Mouse (Mus musculus) regulatory T cell (primary cell): ENCODE results near the gene Il4i1.

Experiments
- in situ Hi-C: fragments of 300-600 bp; cut with MboI, MseI; formaldehyde crosslinking; loops from one replicate; pipeline ENCODE4 v1.15.1; 2025; ENCODE audit warnings: high pct_unique_total_duplicates

Gene Il4i1

DNA sequence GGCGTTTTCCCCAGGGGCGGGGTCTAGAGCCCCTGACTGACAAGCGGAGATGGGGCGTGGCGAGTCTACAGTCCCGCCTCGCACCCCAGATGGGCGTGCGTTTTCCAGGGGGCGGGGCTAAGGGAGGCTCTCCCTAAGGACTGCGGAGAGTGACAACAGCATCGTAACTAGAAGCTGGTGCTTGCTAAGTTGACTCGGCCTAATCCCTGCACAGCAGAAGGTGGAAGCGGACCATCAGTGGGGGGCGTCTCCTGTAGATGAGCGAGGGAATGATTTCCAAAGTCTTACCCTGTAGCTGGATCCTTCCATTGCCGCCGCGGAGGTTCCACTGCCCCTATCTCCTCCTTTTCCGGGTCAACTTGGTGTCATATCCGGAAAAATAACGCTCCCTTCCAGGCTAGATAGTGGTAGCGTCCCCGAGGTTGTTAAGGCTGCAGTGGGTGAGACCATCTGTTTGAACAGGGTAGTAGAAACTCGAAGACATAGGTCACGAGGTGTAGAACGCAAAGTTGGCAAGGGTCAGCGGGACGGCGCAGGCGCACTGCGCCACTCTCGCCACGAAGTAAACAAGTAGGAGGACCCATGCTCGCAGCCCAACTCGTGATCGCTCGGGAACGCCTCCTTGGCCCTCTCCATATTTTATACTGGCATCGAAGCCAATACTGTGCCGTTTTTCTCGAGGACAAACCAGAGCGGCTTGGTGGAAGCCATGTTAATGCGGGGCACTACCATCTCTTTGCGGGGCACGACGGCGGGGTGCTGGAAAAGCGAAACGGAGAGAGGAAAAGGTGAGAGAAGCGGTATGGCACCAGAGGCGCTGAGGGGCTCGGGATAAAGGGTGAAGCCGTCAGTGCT, 32.6 kb downstream of the Il4i1 start, which contains the start of the genes Akt1s1 and Tbc1d17:
TSS of gene Akt1s1 (plus strand) at position 431 of the 855 bp plus-strand sequence.
TSS of gene Tbc1d17 (minus strand) at position 519 of the 855 bp plus-strand sequence.
- in situ Hi-C loops: no loop called here

DNA sequence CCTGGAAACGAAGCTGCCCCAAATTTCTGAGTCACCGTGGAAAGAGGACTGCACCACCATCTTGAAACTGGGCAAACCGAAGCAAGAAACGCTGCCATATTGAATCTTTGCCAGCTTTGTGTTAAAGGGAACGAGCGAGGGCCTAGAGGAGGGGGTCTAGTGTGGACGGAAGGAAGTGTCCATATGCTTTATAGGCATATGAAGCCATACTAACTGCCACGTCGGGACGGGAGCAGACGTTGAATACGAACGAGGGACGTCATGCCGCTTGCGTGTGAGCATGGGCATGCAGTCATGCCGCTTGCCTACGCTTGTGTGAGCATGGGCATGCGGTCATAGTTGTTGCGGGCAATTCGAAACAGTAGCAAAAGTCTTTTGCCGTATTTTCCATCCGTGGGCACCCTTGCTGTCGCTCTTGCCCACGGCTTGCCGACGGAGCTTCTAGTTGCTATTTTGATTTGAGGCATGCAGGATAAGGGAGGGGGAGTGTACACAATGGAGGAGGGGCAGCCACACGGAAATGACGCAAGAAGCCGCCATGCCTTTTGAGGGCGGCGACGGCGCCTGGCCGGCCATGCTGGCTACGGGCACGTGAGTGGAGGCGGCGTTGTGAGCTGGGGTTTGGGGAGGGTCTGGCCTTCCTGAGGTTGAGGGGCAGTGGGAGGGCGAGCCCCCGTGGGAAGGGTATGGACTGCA, 33.4 kb downstream of the Il4i1 start:
- in situ Hi-C loops: loop anchor here (10.0 kb wide), 1 partner anchor 275 kb away; the partner anchor contains the start of genes Rpl13a and Rps11

DNA sequence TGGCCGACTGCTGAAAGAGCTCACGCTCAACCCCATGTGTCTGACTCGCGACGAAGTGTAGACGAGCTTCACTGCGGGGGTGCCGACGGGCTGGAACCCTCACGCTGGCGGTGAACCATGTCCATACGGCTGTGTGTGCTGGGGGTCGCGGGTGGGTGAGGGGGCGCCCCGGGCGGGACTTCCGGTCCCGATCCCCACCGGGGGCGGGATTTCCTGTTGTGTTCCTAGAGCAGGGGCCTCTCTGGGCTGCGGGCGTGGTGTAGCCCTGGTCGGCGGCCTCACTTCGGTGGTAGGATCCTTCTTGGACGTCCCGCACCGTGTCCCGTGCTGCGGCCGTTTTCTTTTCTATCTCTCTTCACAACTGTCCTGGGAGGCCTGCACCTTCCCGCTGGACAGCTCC, 34.0 kb downstream of the Il4i1 start:
- in situ Hi-C loops: loop anchor here (10.0 kb wide), 1 partner anchor 275 kb away; the partner anchor contains the start of genes Rpl13a and Rps11

DNA sequence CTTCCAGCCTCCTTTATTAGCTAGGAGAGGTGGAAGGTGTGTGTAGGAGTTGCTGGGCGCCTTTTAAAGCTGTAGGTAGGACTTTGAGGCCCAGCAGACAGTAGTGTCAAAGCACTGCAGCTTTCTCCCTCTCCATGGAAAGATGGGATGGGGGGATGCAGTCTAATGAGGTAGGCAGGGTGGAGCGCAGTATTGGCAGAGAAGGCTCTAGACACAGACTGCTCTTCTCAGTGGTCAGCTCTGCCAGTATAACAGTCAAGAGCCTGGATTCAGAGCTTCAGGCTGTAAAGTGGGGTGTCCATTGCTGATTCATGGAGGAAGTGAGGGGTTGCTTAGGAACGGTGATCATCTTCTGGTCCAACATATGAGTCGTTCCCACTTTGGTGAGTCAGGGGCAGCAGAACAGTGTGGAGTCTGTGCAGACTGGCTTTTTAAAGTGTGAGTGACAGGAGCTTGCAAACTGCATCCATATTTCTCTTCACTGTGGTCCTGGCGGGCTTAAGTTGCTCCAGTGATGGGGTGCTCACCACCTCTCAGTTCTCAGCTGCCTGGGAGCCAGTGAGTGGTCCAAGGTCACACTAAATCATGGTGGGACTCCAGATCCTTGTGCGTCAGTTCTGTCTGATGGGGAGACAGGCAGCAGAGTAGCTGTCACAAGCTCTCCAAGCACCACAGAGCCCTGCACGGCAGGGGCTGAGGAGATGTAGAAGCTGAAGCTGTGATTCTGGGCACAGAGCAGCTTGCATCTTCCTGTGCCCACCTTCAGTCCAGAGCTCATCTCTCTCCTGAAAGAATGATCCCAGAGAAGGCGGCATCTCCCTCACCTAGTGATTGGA, 34.8 kb downstream of the Il4i1 start:
- in situ Hi-C loops: loop anchor here (10.0 kb wide), 1 partner anchor 274 kb away; the partner anchor contains the start of genes Rpl13a and Rps11

DNA sequence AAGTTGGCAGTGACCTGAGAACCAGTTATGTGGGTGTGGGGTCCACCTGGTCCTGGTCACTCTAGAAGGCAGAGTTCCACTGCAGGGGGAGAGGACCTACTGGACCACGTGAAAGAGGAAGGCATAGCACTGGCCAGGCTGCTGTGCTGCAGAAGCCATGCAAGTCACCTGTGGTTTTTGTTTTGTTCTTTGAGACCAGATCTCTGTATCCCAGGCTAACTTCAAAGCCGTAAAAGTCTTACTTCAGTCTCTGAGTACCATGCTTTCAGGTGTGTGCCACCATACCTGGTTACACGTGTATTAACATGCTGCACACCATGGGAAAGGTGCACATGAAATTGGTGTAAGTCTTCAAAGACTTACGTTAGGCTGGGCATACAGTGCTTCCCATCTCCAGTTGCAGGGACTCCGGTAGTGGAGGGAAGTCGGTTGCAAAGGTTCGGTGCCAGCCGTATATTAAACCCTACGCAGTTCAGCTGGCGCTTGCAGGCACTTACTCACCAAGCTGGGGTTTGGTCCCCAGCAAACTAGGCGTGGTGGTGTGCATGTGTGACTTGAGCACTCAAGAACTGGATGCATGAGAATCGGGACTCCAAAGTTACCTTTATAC, 35.5 kb downstream of the Il4i1 start:
- in situ Hi-C loops: loop anchor here (10.0 kb wide), 1 partner anchor 273 kb away; the partner anchor contains the start of genes Rpl13a and Rps11

DNA sequence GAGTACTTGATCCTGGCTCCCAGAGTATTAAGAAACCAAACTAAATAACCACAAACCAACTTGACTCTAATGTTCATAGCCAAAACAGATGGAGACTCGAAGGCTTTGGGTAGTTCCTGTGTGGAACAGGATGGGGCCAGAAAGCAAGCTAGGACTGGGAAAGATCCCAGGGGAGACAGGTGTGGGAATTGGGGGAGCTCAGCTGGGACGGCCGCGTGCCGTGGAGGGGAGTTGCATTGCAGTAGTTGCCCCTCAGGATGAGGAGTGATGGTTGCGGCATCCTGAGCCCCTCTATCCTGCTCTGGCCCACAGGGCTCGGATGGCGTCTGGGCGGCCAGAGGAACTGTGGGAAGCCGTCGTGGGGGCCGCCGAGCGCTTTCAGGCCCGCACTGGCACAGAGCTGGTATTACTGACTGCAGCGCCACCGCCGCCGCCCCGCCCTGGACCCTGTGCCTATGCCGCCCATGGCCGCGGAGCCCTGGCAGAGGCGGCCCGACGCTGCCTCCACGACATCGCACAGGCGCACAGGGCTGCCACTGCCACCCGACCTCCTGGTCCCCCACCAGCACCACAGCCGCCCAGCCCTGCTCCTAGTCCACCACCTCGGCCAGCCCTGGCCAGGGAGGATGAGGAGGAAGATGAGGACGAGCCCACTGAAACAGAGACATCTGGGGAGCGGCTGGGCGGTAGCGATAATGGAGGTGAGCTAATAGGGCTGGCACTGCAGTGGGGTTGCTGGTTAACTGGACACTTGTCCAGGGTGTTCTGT, 36.3 kb downstream of the Il4i1 start:
- in situ Hi-C loops: loop anchor here (10.0 kb wide), 1 partner anchor 272 kb away; the partner anchor contains the start of genes Rpl13a and Rps11

DNA sequence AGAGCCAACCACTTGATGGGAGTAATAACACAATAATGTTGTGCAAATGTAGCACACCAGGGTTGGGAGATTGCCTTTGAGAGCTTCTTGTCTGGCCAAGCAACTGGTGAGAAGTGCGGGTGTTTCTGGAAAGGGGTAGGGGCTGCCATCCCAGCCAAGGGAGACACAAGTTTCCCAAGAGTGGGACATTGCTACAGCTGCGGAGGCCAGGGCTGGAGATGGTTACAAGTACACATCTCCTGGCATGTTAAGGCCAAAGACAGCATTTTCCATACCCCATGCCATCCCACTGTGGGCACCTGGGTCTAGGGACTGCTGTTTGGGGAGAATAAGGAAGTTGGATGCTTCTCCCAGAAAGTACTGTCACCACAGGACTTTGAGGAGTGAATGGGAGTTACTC, 36.9 kb downstream of the Il4i1 start:
- in situ Hi-C loops: loop anchor here (10.0 kb wide), 1 partner anchor 272 kb away; the partner anchor contains the start of genes Rpl13a and Rps11

DNA sequence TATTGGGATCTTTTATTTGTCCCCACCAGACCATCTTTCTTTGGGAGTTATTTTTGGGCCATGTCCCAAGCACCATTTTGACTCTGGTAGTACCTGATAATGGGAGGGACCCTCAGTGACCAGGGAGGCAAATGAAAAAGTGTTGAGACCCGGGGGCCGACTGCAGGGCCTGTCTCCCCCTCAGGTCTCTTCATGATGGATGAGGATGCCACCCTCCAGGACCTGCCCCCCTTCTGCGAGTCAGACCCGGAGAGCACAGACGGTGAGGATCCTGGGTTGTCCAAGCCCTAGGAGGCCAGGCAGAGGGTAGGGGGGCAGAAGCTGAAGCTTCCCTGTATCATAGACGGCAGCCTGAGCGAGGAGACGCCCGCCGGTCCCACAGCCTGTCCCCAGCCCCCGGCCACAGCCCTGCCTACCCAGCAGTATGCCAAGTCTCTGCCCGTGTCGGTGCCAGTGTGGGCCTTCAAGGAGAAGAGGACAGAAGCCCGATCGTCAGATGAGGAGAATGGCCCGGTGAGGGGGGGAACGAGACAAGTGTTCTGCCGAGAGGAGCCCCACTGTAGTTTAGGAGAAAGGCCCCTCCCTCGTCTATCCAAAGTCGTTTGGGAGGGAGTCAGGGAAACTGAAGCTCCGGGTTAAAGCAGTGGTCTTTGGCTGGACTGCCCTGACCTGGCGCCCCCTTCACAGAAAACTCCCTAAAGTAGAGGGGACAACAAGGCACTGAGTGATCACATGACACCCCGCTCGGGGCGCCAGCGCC, 37.6 kb downstream of the Il4i1 start:
- in situ Hi-C loops: loop anchor here (10.0 kb wide), 1 partner anchor 271 kb away; the partner anchor contains the start of genes Rpl13a and Rps11

DNA sequence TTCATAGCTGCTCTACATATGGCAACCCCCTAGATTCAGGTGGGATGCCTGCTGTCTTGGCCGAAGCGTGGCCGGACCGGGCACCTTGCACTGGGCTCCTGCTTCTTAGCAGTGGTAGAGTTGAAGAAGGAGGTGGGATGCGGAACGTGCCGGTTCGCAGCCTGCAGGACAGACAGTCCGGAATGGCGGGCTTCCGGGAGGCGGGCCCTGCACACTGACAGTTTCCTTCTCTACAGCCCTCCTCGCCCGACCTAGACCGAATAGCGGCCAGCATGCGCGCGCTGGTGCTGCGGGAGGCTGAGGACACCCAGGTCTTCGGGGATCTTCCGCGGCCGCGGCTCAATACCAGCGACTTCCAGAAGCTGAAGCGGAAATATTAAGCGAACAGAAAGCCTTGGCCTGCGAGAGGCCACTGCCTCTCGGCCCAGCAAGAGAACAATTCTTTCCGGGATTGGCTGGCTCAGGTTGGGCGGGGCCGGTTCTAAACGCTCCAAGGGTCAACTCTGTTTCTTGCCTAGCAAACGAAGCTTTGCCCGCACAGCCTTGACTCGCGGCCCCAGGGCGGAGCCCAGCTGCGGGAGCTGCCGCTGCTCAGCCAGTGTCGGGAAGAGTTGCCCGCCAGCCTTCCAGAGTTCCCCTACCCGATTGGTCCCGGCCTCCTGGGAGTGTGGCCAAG, 38.3 kb downstream of the Il4i1 start:
- in situ Hi-C loops: loop anchor here (10.0 kb wide), 1 partner anchor 270 kb away; the partner anchor contains the start of genes Rpl13a and Rps11

DNA sequence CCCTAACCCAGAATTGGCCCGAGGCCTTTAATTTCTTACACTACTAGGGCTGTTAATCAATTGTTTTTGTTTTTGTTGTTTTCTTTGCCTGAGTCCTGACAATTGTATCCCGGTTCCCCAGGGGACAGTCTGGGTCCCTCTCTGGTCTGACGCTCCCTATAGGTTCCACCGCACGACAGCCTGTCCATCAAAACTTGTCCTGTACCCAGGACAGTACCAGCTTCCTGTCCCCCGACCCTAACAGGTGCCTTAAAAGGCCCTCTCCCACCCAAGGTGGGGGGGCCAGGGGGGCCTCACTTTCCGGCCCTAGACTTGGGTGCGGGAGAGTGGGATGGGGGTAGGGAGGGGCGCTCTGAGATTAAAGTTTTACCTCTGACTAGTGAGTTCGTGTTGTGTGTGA, 38.8 kb downstream of the Il4i1 start:
- in situ Hi-C loops: loop anchor here (10.0 kb wide), 1 partner anchor 270 kb away; the partner anchor contains the start of genes Rpl13a and Rps11

DNA sequence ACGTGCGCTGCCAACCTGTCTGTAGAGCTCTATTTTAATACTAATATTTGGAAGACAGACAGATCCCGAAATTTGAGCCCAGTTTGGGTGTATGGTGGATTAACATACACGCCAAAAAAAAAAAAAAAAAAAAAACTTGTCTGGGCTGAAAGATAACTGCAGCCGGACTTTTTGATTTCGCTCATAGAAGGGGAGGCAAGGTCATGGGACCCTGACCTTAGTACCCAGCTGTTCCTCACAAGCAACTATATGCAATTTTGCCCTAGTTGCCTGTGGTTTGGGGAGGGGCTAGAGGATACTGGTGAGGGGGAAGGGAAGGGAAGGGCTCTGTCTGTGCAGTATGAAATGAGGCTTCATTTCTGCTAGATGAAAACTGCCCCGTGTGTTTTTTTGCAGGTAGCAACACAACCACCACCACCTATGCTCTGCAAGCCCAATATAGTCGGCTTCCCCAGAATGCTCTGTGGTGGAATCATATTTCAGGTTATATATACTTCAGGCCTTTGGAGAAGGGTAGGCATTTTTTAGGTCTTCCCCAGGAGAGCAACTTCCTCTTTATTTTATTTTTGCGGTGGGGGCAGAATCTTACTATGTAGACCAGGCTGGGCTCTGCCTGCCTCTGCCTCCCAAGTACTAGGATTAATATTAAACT, 40.2 kb downstream of the Il4i1 start:
- in situ Hi-C loops: loop anchor here (10.0 kb wide), 1 partner anchor 268 kb away; the partner anchor contains the start of genes Rpl13a and Rps11

DNA sequence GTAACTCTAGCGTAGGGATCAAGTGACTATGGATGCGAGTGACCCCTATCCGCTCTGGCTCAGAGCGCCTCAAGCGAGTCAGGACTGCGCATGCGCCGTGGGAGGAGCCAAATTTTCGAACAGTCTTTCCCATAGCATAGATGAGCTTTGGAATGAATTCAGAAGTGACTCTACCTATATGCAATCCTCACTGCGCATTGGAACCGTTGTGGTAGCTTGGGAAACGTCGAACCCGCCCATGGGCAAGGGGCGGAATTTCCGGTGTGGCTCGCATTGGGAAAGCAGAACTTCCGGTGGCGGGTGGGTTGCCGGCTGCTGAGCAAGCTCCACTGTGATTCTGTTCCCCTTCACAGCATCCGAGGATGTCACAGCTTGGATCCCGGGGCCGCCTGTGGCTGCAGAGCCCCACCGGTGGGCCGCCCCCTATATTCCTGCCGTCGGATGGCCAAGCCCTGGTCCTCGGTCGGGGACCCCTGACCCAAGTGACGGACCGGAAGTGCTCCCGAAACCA, 40.9 kb downstream of the Il4i1 start, which contains the start of gene Pnkp:
TSS of gene Pnkp (plus strand) at position 98 of the 511 bp plus-strand sequence.
- in situ Hi-C loops: loop anchor here (10.0 kb wide), 1 partner anchor 268 kb away; the partner anchor contains the start of genes Rpl13a and Rps11

DNA sequence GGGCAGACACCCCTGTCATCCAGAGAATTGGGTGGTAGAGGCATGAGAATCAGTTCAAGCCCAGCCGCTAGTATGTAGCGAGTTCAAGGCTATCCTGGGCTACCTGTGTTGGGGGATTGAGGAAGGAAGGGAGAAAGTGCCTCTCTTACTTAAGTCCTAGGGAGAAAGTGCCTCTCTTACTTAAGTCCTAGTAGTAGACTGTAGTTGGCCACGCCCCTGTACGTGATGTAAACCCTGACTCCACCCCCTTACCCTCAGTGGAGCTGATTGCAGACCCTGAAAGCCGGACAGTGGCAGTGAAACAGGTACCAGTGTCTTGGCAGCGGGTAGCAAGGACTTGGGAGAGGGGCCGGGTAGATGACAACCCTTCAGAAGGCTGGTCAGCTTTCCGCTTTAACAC, 41.7 kb downstream of the Il4i1 start:
- in situ Hi-C loops: loop anchor here (10.0 kb wide), 1 partner anchor 267 kb away; the partner anchor contains the start of genes Rpl13a and Rps11

DNA sequence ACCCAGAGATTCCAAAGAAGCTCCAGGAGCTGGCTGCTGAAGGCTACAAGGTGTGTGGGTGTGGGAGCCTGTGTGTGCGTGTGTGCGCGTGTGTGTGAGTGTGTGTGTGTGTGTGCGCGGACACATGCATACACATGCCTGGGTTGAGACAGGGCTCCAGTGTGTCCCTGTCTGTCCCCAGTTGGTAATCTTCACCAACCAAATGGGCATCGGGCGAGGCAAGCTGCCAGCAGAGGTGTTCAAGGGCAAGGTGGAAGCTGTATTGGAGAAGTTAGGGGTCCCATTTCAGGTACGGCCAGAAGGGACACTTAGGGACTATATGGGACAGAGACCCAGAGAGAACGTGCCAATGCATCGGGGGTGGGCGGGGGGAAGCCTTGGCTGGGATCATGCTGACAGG, 43.7 kb downstream of the Il4i1 start:
- in situ Hi-C loops: loop anchor here (10.0 kb wide), 1 partner anchor 265 kb away; the partner anchor contains the start of genes Rpl13a and Rps11

DNA sequence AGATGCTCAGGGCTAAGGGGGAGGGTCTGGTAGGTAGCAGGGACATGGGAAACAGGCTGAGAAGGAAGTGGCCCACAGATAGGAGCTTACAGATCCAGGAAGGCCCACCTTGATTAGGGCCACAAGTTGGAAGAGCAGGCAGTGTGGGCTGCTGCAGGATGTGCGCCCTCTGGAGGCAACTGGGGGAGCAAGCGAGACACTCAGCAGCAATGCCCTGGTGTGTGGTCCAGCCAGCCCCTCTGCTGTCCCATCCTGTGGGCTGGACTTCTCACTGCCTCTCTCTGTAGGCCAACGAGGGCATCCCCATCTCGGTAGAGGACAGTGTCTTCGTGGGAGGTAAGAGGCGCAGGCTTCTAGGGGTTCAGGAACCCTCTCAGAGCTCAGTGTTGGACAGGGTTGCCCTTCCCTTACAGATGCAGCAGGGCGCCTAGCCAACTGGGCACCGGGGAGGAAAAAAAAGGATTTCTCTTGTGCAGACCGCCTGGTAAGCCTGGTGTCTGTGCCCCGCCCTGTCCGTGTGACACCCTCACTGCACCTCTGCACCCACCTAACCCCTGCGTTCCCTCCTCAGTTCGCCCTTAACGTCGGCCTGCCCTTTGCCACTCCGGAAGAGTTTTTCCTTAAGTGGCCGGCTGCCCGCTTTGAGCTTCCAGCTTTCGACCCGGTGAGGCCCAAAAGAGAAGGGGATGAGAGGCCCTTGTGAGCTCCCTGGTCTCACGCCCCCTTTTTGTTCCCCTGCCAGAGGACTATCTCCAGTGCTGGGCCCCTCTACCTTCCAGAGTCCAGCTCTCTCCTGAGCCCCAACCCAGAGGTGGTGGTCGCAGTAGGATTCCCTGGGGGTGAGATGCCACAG, 44.6 kb downstream of the Il4i1 start:
- in situ Hi-C loops: no loop called here

DNA sequence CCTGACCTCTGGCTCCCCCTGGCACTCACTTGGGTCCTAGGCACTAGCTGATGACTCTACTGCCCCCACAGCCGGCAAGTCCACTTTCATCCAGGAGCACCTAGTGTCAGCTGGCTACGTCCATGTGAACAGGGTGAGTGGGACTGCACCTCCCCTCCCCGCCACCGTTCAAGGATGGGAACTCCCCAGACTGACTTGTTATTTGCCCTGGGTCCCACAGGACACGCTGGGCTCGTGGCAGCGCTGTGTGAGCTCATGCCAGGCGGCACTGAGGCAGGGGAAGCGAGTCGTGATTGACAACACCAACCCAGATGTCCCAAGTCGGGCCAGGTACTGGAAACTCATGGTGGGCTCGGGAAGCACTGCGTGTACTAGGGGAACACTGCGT, 45.2 kb downstream of the Il4i1 start:
- in situ Hi-C loops: no loop called here
